8 mouse cellular contexts compared by ENCODE assay signal in the genomic region with DNA sequence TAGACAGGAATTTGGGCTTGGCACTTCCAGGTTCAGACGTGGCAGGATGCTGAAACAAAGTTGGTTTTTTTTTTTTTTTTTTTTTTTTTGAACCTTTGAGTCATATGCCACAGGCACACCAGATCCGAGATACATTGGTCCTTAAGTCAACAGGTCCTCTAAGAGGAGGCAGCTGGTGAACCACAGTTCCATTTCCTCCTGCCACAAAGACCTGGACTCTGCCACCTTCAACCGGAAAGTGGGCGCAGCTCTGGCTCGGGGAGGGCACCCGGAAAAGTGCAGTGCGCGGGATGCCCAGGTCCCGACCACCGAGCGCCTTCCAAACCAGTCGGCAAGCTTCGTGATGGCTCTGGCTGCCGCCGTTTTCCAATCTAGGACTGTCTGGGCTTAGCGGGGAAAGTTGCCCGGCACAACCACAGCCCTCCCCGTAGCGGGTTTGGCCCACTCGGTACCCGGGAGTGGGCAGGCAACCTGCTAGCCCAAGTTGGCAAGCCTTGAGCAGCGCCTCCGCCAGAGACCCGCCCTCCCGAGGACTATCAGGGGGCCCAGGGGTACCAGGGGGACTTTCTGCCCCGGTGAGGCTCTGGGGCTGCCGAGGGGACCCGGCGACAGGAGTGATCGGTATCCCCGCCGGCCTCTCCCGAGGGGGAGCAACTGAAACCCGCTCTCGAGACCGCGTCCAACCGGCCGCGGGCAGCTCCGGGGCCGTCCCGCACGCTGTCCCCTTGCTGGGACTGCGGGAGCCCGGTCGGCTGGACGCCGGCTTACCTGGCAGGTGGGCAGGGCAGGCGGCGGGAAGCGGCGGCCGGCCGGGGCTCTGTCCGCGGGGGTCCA. TPM values are rescaled to one million over a fixed set of nuclear protein-coding genes. Genes with fewer than 3 reads are reported as not detected.
DNase-seq lines count a peak whose midpoint lies in the region; ATAC-seq and TF ChIP-seq lines count a peak whose summit lies in the region.

No protein-coding gene starts in this region.

- TF ChIP-seq CTCF in cerebellum, adult 2 months (IDR thresholded peaks at IDR 0.05; ENCODE audit: borderline replicate concordance, insufficient read depth, low read depth, low read length), result no peak

- no peak overlapping the region for H3K27ac ChIP-seq in cerebellum, adult 2 months (ENCODE audit: insufficient read depth, low read length)
- H3K27ac ChIP-seq in kidney, embryonic 16.5 days (ENCODE audit: low read length), result peak overlapping the region; percentile 45; the same call in 1 of the 2 replicates

- WGBS in cerebellum, adult 2 months, result under 1% methylated on average over 57 of the region's 57 CpGs
- 1% methylated on average over 50 of the region's 57 CpGs for WGBS in kidney, embryonic 16.5 days

- H3K9me3 ChIP-seq in kidney, embryonic 16.5 days (ENCODE audit: low read length), result no peaks in the 10 kb centered on the region

- no peaks in the 10 kb centered on the region for H3K4me1 ChIP-seq in cerebellum, adult 2 months (ENCODE audit: control insufficient read depth, insufficient read depth, low read length)
- peaks cover 7% of the 10 kb centered on the region; the same call in 1 of the 2 replicates for H3K4me1 ChIP-seq in kidney, embryonic 16.5 days (ENCODE audit: insufficient read depth, low read length)

- peak; percentile 3 to 23 for DNase-seq in cerebellum, adult 2 months
- DNase-seq in cerebellum, adult 11 months, result no peak
- DNase-seq in urinary bladder, adult 2 months (ENCODE audit: low spot score), result peak; percentile 37
- DNase-seq in urinary bladder, postnatal 4 days (ENCODE audit: low spot score in 2 of 2), result no peak
- DNase-seq in gastrocnemius, postnatal 4 days (ENCODE audit: low spot score in 2 of 2), result peak; percentile 16 to 19
- DNase-seq in right cerebral cortex, postnatal 25 days, result peak; percentile 22

- peak overlapping the region; percentile 79 for H3K9ac ChIP-seq in kidney, embryonic 16.5 days (replicated peaks; ENCODE audit: low read length)

- no peaks in the 10 kb centered on the region for H3K36me3 ChIP-seq in kidney, embryonic 16.5 days (ENCODE audit: insufficient read depth, low read length)

- no peaks in the 10 kb centered on the region for H3K27me3 ChIP-seq in cerebellum, adult 2 months (ENCODE audit: control insufficient read depth, insufficient read depth, low read length)
- peaks cover 16% of the 10 kb centered on the region for H3K27me3 ChIP-seq in kidney, embryonic 16.5 days (ENCODE audit: insufficient read depth, low read length)

- ATAC-seq in kidney, embryonic 16.5 days (ENCODE audit: low FRiP score, low TSS enrichment), result peak; percentile 73
- ATAC-seq in megakaryocyte, adult 5-6 weeks (ENCODE audit: poor library complexity, severe bottlenecking), result peak; percentile 26

- H3K4me3 ChIP-seq in cerebellum, adult 2 months (replicated peaks; ENCODE audit: insufficient read depth, low read depth, low read length), result peak overlapping the region; percentile 52
- peak overlapping the region; percentile 78 for H3K4me3 ChIP-seq in kidney, embryonic 16.5 days (ENCODE audit: low read length)

- no peak for TF ChIP-seq POLR2A in cerebellum, adult 2 months (IDR thresholded peaks at IDR 0.05; ENCODE audit: borderline replicate concordance, insufficient read depth, low read length)

- peak overlapping the region; percentile 100 for H3K4me2 ChIP-seq in kidney, embryonic 16.5 days (replicated peaks; ENCODE audit: low read depth, low read length)

RNA-seq across cellular contexts. Expression of a gene that starts 0.8 kb away (rescaled TPM):
- 0.33 and 0.41 TPM in 2 replicates for polyA plus RNA-seq in cerebellum, adult 2 months (2012; rRNA removed)
- polyA plus RNA-seq in urinary bladder, adult 2 months (2012; rRNA removed), result 5.6 and 7.9 TPM in 2 replicates
- under 1 TPM; 0.17 to 0.52 TPM for total RNA-seq in gastrocnemius, postnatal 4 days (2021)
- 11.4 and 13.6 TPM in 2 replicates for polyA plus RNA-seq in kidney, embryonic 16.5 days (2015; fragmentation: Nextera tagmentation; extraction: Ambion mirVana)
- 8.1 and 12.7 TPM in 2 replicates for total RNA-seq in megakaryocyte, adult 5-6 weeks (2015)
- 4.9 and 7.5 TPM in 2 replicates for total RNA-seq in megakaryocyte, adult 5-6 weeks (2017)

Comparison
In these comparisons a context has a peak if more than half of its experiments do, and no peak if none do; other contexts are left out.
1. DNase-seq: peak in cerebellum, adult 2 months (2 of 2), urinary bladder, adult 2 months (single experiment), gastrocnemius, postnatal 4 days (2 of 2) and right cerebral cortex, postnatal 25 days (single experiment); none in cerebellum, adult 11 months (single experiment) and urinary bladder, postnatal 4 days (0 of 2).